Mouse (Mus musculus): ENCODE data around the gene Hcn2. TPM values are rescaled to one million over a fixed set of nuclear protein-coding genes. Genes with fewer than 3 reads are reported as not detected.
"Not testable (repeated sequence)": the region's sequence is repeated elsewhere in the genome, so short reads cannot be mapped to it uniquely, and the experiment has no call there.

Hcn2 gene
- total RNA-seq, 1 experiment from 2014 or later, result not detected

DNA sequence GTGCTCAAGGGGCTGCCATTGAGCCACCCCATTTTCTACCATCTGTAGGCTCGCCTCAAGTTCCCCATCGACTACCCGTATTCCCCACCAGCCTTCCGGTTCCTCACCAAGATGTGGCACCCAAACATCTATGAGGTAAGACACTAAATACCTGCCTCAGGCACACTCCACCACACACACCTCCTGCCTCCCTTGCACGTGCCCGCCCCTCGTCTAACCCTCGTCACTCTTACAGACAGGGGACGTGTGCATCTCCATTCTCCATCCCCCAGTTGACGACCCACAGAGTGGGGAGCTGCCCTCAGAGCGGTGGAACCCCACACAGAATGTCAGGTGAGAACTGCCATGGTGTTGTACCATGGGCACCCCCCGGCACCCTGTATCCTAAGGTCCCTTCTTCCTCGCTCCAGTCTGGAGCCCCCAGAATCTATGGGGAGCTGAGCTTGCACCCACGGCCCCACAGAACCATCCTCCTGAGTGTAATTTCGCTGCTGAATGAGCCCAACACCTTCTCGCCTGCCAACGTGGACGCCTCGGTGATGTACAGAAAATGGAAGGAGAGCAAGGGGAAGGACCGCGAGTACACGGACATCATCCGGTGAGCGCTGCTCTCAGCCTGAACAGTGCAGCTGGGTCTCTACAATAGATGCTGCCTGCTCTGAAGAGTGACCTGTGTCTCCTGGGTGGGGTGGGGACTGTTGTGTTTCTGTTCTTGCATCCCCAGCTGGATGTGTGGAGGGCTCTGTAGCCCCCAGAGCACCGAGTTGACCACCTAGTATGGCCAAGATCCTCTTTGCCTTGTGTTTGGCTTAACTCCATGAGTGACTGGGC is 31.4 kb upstream of the Hcn2 start:
- no peak for ATAC-seq (ENCODE audit: extremely low read depth, insufficient number of reproducible peaks, low FRiP score, poor library complexity, severe bottlenecking)

GRCm38 (mm10) chr10:79686219-79686618 is 30.2 kb upstream of the Hcn2 start:
- ATAC-seq (ENCODE audit: extremely low read depth, insufficient number of reproducible peaks, low FRiP score, poor library complexity, severe bottlenecking), result no peak

DNA sequence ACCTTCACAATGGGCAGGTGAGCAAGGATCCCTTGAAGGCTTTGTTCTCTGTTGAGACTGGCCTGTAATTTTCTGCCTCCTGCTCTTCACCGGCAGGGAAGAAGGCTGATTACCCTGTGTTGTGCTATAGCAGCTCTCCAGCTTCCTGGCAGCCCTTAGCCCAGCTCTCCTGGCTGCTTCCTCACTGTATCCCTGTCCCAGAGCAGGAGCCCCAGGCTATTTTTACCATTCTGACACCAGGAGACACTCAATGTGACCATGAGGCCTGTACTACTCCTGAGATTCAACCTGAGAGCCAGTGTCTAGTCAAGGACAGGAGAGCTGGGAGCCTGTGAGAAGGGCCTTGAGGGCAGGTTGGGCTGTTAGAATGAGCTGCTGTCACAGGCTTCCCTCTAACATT is 29.7 kb upstream of the Hcn2 start:
- ATAC-seq (ENCODE audit: extremely low read depth, insufficient number of reproducible peaks, low FRiP score, poor library complexity, severe bottlenecking), result no peak

- no peak for ATAC-seq (ENCODE audit: extremely low read depth, insufficient number of reproducible peaks, low FRiP score, poor library complexity, severe bottlenecking)
Observed at GRCm38 (mm10) chr10:79687513-79687912, 28.9 kb upstream of the Hcn2 start.

DNA sequence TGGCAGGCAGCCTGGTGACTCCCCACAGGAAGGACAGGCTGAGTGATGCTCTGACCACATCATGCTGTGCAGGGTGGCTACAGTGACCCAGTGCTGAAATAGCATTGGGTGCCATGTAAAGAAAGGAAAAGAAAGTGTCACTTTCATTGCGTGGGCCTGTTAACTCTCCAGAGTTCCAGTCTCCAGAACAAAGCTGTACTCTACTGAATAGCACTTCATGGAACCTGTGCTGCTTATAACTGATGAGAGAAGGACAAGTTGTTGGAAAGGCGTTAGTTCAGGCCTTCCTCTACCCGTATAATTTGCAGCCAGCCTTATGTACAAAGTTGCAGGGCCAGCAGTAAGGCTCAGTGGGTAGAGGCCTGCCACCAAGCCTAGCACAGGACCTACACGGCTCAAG is 27.7 kb upstream of the Hcn2 start, which contains the start of gene Gzmm:
Gene Gzmm (plus strand): TSS at position 301 of the 400 bp plus-strand sequence.
- ATAC-seq (ENCODE audit: extremely low read depth, insufficient number of reproducible peaks, low FRiP score, poor library complexity, severe bottlenecking), result no peak

DNA sequence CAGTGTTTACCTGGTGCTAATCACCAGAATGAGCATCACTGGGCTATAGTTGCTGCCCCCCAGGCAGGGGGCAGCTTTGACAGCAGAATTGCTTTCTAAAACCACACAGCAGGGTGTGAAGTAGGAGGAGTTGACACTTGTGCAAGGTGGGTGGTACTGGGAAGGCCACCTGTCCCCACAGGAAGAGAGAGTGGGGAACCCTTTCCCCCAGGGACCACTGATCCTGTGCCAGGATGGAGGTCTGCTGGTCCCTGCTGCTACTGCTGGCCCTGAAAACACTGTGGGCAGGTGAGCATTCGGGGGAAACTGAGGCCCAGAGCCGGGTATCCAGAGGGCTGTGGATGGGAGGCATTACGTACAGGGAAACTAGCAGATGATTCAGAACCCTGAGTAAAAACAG is 27.3 kb upstream of the Hcn2 start:
- ATAC-seq (ENCODE audit: extremely low read depth, insufficient number of reproducible peaks, low FRiP score, poor library complexity, severe bottlenecking), result no peak

DNA sequence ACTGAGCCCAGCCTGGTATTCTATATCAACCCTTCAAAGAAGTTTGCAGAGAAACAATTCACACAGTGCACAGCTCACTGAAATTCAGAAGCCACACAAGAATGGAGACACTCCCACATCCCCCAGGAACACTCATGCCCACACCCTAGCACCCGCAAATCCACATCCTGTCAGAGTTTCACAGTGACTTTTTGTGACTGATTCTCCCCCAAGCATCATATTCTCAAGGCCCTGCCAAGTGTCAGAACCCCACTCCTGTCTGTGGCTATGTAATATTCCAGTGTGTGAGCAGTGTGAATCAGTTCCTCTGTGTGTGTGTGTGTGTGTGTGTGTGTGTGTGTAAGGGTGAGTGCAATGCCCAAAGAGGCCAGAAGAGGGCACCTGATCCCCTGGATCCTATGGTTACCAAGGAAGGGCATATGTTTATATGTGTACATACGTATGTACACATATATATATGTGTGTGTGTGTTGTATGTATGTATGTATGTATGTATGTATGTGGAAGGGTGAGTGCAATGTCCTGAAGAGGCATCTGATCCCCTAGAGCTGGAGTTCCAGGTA is 24.4 kb upstream of the Hcn2 start:
- ATAC-seq (ENCODE audit: extremely low read depth, insufficient number of reproducible peaks, low FRiP score, poor library complexity, severe bottlenecking), result no peak

GRCm38 (mm10) chr10:79693580-79694378 is 22.7 kb upstream of the Hcn2 start:
- ATAC-seq (ENCODE audit: extremely low read depth, insufficient number of reproducible peaks, low FRiP score, poor library complexity, severe bottlenecking), result no peak

GRCm38 (mm10) chr10:79694379-79694655 is 22.1 kb upstream of the Hcn2 start:
- no peak for ATAC-seq (ENCODE audit: extremely low read depth, insufficient number of reproducible peaks, low FRiP score, poor library complexity, severe bottlenecking)

DNA sequence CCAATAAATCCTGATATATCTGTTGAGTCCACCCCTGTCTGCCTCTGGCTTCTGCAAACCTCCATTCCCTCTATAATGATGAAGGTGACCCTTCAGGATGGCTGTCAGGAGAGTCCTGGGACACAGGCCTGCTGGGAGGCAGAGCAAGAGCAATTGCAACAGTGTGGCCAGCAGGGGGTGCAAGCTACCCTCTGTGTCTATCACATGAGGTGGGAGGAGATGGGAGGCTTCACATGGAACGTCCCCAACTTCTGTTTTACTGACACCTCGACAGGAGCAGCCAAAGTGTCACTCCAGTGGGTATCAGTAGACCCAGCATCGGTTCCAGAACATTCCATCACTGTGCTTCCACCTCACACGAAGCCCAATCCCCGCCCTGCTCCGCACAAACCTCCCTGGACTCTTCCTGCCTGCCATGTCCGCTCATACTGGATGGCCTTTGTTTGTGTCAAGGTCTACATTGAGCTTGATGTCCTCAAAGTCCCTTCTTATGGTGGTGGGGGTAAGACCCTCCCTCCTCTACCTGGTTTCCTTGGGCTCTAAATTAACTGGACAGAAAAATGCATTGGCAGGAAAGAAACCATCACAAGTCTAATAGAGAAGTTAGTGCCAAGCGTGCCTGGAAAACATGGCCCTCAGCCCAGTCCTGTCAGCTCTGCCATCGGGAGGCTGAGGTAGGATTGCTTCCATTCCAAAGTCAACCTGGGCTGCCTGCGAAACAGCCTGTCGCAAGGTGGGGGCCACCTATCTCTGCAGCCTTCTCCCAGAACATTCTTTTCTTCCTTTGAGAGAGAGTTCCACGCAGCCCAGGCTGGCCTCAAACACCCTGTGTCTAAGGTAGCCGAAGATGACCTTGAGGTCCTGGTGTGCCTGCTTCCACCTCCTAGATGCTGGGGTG is 21.0 kb upstream of the Hcn2 start:
- peak; percentile 68 for ATAC-seq (ENCODE audit: extremely low read depth, insufficient number of reproducible peaks, low FRiP score, poor library complexity, severe bottlenecking)

DNA sequence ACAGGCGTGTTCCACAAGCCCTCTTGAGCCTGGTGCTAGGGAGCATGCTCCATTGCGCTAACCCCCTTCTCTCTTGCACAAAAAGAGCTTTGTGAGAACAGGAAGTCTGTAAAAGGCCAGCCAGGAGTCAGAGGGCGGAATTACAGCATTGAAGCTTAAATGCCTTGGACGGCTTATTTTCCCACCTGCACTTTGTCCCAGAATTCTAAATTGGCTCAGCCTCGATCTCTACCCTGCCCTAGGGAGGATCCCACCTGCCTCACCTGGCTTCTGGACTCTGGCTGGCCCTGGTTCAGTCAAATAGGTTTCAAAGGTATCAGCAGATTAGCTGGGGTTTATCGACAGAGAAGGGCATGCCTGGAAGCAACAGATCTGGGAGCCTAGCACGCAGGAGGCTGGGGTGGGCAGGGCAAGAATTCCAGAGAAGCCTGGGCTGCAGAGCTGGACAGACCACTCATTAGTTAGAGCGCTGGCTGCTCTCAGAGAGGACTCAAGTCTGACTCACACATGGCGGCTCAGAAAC is 20.2 kb upstream of the Hcn2 start:
- no peak for ATAC-seq (ENCODE audit: extremely low read depth, insufficient number of reproducible peaks, low FRiP score, poor library complexity, severe bottlenecking)

DNA sequence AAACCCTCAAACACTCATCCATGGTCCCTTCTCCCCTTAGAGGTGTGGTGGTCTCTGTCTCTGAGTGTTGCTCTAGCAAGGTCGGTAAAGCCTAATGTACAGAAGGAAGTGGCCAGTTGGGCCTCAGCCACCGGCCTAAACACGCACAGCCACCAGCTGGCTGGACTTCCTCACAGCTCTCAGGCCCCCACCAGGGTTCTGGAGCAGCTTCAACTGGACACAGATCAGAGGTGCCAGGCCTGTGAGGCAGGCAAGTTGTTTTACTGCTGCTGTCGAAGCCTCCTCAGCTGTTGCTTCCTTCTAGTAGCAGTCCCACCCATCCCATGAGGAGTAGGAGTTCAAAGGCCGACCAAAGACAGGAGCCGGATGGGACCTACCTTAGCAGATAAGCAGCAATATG is 18.5 kb upstream of the Hcn2 start:
- ATAC-seq (ENCODE audit: extremely low read depth, insufficient number of reproducible peaks, low FRiP score, poor library complexity, severe bottlenecking), result no peak

DNA sequence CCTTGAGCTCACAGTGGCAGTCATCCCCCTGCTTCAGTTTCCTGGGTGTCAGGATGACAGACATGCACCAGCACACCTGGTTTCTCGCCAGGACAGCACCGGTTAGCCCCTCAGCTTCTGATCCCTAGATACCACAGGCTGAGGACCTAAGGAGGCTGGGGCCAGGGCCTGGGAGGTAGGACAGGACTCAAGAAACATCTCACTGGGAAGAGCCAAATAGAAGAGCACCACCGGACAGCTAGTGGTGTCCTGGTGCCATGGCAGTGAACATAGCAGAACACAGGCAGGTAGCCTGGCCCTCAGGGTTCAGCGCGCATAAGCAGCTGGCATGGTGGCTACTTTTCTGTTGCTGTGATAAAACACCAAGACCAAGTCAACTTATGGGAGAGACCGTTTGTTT is 18.0 kb upstream of the Hcn2 start:
- ATAC-seq (ENCODE audit: extremely low read depth, insufficient number of reproducible peaks, low FRiP score, poor library complexity, severe bottlenecking), result no peak

- ATAC-seq (ENCODE audit: extremely low read depth, insufficient number of reproducible peaks, low FRiP score, poor library complexity, severe bottlenecking), result no peak
Observed at GRCm38 (mm10) chr10:79700676-79701075, 15.8 kb upstream of the Hcn2 start.

DNA sequence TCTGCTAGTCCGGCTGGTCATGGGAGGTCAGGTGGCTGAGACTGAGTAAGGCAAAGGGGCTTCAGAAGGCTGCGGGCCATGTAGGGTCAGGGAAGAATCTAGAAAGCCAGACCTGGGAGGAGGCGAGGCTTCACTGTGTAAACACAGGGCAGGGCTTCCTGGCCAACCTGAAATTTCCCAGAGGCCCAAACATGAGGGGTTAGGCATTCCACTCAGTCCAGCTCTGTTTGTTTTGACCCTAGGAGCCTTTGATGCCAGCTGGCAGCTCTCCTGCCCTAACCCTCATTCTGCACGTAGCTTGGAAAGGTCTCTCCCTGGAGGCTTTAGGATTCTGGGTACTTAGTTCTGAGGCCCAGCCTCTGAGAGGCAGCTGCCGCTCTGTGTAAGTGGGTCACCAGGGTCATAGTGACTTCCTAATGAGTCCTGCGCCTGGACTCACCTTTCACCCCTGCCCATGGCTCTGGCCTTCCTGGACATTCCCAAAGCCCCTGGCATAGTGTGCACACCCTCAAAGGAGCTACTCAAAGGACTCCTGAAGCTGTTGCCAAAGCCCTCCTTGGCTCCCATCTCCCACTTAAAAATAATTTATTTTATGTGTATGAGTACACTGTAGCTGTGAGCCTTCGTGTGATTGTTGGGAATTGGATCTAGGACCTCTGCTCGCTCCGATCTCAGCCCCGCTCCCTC is 14.8 kb upstream of the Hcn2 start:
- no peak for ATAC-seq (ENCODE audit: extremely low read depth, insufficient number of reproducible peaks, low FRiP score, poor library complexity, severe bottlenecking)

DNA sequence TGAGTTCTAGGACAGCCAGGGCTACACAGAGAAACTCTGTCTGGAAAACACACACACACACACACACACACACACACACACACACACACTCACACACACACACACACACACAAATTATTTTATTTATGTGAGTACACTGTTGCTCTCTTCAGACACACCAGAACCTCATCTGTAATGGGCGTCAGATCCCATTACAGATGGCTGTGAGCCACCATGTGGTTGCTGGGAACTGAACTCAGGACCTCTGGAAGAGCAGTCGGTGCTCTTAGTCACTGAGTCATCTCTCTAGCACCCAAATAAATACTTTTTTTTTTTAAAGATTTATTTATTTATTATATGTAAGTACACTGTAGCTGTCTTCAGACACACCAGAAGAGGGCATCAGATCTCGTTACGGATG is 13.5 kb upstream of the Hcn2 start:
- not testable (repeated sequence) for ATAC-seq (ENCODE audit: extremely low read depth, insufficient number of reproducible peaks, low FRiP score, poor library complexity, severe bottlenecking)

DNA sequence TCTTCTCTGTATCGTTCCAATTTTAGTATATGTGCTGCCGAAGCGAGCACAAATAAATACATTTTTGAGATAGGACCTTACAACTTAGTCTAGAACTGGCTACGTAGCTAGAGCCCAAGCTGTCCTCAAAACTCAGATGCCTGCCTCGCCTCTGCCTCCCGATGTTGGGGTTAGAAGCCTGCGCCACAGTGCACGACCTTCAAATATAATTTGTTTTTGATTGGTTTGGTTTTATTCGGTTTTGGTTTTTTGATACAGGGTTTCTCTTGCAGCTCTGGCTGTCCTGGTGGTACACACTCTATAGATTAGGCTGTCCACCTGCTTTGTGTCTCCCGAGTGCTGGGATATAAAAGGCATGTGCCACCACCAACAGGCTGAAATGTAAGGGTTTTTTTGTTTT is 12.9 kb upstream of the Hcn2 start:
- no peak for ATAC-seq (ENCODE audit: extremely low read depth, insufficient number of reproducible peaks, low FRiP score, poor library complexity, severe bottlenecking)

Data from neutrophil, adult 5-6 weeks (primary cell).